ENCODE assay signal across 12 mouse cellular contexts in the genomic region with DNA sequence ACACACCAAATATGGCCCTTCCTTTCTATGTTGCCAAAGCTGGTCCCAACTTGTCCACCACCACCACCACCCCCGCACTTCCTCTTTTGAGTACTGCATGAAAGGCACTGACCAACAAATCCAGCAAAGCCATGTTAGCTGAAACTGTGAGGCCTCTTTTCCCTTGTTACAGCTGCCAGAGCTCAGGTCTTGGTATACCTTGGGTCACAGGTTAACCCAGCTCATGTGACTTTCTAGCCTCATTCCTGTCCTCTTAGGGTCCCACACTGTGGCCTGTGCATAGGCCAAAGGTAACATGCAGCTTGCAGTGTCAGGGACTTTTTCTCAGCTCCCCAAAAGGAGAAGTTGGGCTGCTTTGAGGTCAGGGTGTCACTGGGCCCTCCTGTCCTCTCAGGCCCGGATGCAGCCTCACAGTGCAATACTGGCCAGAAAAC. TPM values are rescaled to one million over a fixed set of nuclear protein-coding genes. Genes with fewer than 3 reads are reported as not detected.
DNase-seq lines count a peak whose midpoint lies in the region; ATAC-seq and TF ChIP-seq lines count a peak whose summit lies in the region.
"Had no signal": no experiment of that assay in that cellular context is flagged by ENCODE, and none has a peak within 500 bp of the region (broad histone marks: within the 10 kb centered on the region; RNA-seq: fewer than 3 reads in every experiment).

No protein-coding gene starts in this region.

- TF ChIP-seq CTCF in heart, postnatal 0 days (IDR thresholded peaks at IDR 0.05; ENCODE audit: low read depth), result no peak
- TF ChIP-seq CTCF in small intestine, adult 2 months (IDR thresholded peaks at IDR 0.05; ENCODE audit: extremely low read depth, insufficient read length, insufficient replicate concordance, low read depth, low read length), result no peak

- no peak for DNase-seq in heart, postnatal 0 days (ENCODE audit: low spot score)
- DNase-seq in heart, postnatal 25 days (ENCODE audit: low spot score), result no peak
- peak; percentile 59 to 64 for DNase-seq in B cell, adult 2 months
- no peak for DNase-seq in liver, embryonic 13.5 days
- no peak for DNase-seq in embryo, embryonic 10 days (ENCODE audit: low spot score)
- DNase-seq in right cerebral cortex, postnatal 25 days, result no peak
- no peak for DNase-seq in urinary bladder, postnatal 10 days (ENCODE audit: low spot score)
- DNase-seq: right cerebral cortex, postnatal 4 days had no signal

- ATAC-seq in heart, postnatal 0 days (ENCODE audit: insufficient read depth, low read depth), result no peak
- ATAC-seq in liver, embryonic 13.5 days (ENCODE audit: low read depth), result peak; percentile 21; the same call in 1 of the 2 replicates
- ATAC-seq: CD4-positive, CD25-positive, alpha-beta regulatory T cell, adult 4 months had no signal

- 0 out of 2 replicates have a peak, but pooled peaks cover 12% of the 10 kb centered on the region for H3K4me1 ChIP-seq in heart, postnatal 0 days (ENCODE audit: control insufficient read depth, insufficient read depth)
- H3K4me1 ChIP-seq in liver, embryonic 13.5 days (replicated peaks), result peaks cover 12% of the 10 kb centered on the region
- peaks cover 8% of the 10 kb centered on the region for H3K4me1 ChIP-seq in small intestine, adult 2 months (ENCODE audit: control insufficient read depth, insufficient read depth, insufficient read length, low read length)
- H3K4me1 ChIP-seq: neural tube, embryonic 13.5 days had no signal

- H3K9me3 ChIP-seq in heart, postnatal 0 days (replicated peaks; ENCODE audit: control insufficient read depth, low read length), result no peaks in the 10 kb centered on the region
- H3K9me3 ChIP-seq in liver, embryonic 13.5 days (replicated peaks), result no peaks in the 10 kb centered on the region
- H3K9me3 ChIP-seq: neural tube, embryonic 13.5 days had no signal

- peak overlapping the region; percentile 57 for H3K27ac ChIP-seq in heart, postnatal 0 days (ENCODE audit: low read depth)
- peak overlapping the region; percentile 54; the same call in 1 of the 2 replicates for H3K27ac ChIP-seq in liver, embryonic 13.5 days
- peak overlapping the region; percentile 42 for H3K27ac ChIP-seq in small intestine, adult 2 months (ENCODE audit: insufficient read depth, low read depth, low read length)
- H3K27ac ChIP-seq: neural tube, embryonic 13.5 days had no signal

- intact Hi-C loops in heart, postnatal 25 days (cut with DNase I), result no loop called here

- 77% methylated on average over 2 of the region's 2 CpGs for WGBS in heart, postnatal 0 days
- 52% methylated on average over 2 of the region's 2 CpGs for WGBS in liver, embryonic 13.5 days (ENCODE audit: insufficient replicate concordance)
- WGBS in small intestine, adult 2 months, result 86% methylated on average over 2 of the region's 2 CpGs

- TF ChIP-seq POLR2A in small intestine, adult 2 months (IDR thresholded peaks at IDR 0.05; ENCODE audit: low read depth, low read length), result no peak

- H3K9ac ChIP-seq in heart, postnatal 0 days (replicated peaks; ENCODE audit: low read depth, low read length), result no peak overlapping the region
- H3K9ac ChIP-seq in liver, embryonic 13.5 days, result no peak overlapping the region
- H3K9ac ChIP-seq: neural tube, embryonic 13.5 days had no signal

- peaks cover 36% of the 10 kb centered on the region for H3K36me3 ChIP-seq in heart, postnatal 0 days (replicated peaks; ENCODE audit: control insufficient read depth, insufficient read depth, low read length)
- H3K36me3 ChIP-seq in liver, embryonic 13.5 days, result peaks cover 50% of the 10 kb centered on the region
- peaks cover 7% of the 10 kb centered on the region for H3K36me3 ChIP-seq in small intestine, adult 2 months (ENCODE audit: control insufficient read depth, insufficient read depth, low read length)

- no peaks in the 10 kb centered on the region for H3K27me3 ChIP-seq in heart, postnatal 0 days (ENCODE audit: control insufficient read depth, insufficient read depth, low read length)
- no peaks in the 10 kb centered on the region for H3K27me3 ChIP-seq in liver, embryonic 13.5 days
- H3K27me3 ChIP-seq in small intestine, adult 2 months (ENCODE audit: control insufficient read depth, insufficient read depth, low read length), result no peaks in the 10 kb centered on the region
- H3K27me3 ChIP-seq: neural tube, embryonic 13.5 days had no signal

- H3K4me2 ChIP-seq in heart, postnatal 0 days (ENCODE audit: low read depth, low read length), result no peak overlapping the region
- no peak overlapping the region for H3K4me2 ChIP-seq in liver, embryonic 13.5 days
- H3K4me2 ChIP-seq: neural tube, embryonic 13.5 days had no signal

- no peak overlapping the region for H3K4me3 ChIP-seq in heart, postnatal 0 days (ENCODE audit: low read depth, low read length)
- no peak overlapping the region for H3K4me3 ChIP-seq in liver, embryonic 13.5 days (replicated peaks)
- no peak overlapping the region for H3K4me3 ChIP-seq in small intestine, adult 2 months (ENCODE audit: low read depth, low read length)
- H3K4me3 ChIP-seq: erythroblast, embryonic 14.5 days; neural tube, embryonic 13.5 days had no signal

- no peak for TF ChIP-seq EP300 in heart, postnatal 0 days (IDR thresholded peaks at IDR 0.05; ENCODE audit: low read depth)

RNA-seq across cellular contexts. Expression of a gene that starts 23.5 kb away (rescaled TPM):
- total RNA-seq in heart, postnatal 0 days (2014; rRNA removed; ENCODE audit: low replicate concordance), result 50.6 and 53.9 TPM in 2 replicates
- 58.3 and 64.3 TPM in 2 replicates for polyA plus RNA-seq in heart, postnatal 0 days (2015; fragmentation: Nextera tagmentation; extraction: Ambion mirVana)
- 10 to 100 TPM; 31.6 to 36.1 TPM for total RNA-seq in heart, postnatal 25 days (2021)
- polyA plus RNA-seq in liver, embryonic 13.5 days (2015; fragmentation: Nextera tagmentation; extraction: Ambion mirVana), result 57.4 and 61.4 TPM in 2 replicates
- polyA plus RNA-seq in small intestine, adult 2 months (2012; rRNA removed), result 2.8 and 4.8 TPM in 2 replicates

RNA-seq across cellular contexts. Expression of a gene that starts 23.7 kb away (rescaled TPM):
- 35.0 and 40.7 TPM in 2 replicates for total RNA-seq in heart, postnatal 0 days (2014; rRNA removed; ENCODE audit: low replicate concordance)
- 6.7 and 7.1 TPM in 2 replicates for polyA plus RNA-seq in heart, postnatal 0 days (2015; fragmentation: Nextera tagmentation; extraction: Ambion mirVana)
- total RNA-seq in heart, postnatal 25 days (2021), result 10 to 100 TPM; 26.2 to 28.6 TPM
- 6.8 and 7.3 TPM in 2 replicates for polyA plus RNA-seq in liver, embryonic 13.5 days (2015; fragmentation: Nextera tagmentation; extraction: Ambion mirVana)
- polyA plus RNA-seq in small intestine, adult 2 months (2012; rRNA removed), result 19.9 and 28.1 TPM in 2 replicates

Comparison
In these comparisons a context has a peak if more than half of its experiments do, and no peak if none do; other contexts are left out.
1. DNase-seq: peak in B cell, adult 2 months (2 of 2); none in heart, postnatal 0 days (single experiment), heart, postnatal 25 days (single experiment), liver, embryonic 13.5 days (single experiment), embryo, embryonic 10 days (single experiment), right cerebral cortex, postnatal 25 days (single experiment) and urinary bladder, postnatal 10 days (single experiment).
2. RNA of a gene that starts 23.5 kb away (polyA plus RNA-seq): 58.3 to 64.3 TPM in heart, postnatal 0 days and 57.4 to 61.4 TPM in liver, embryonic 13.5 days; 2.8 to 4.8 TPM in small intestine, adult 2 months; every median in the first group is over 10 times any median in the second.
3. Peak in every context shown above with its lines, with median percentiles within 50 percentile points of each other: H3K27ac ChIP-seq.